Mouse (Mus musculus) heart, adult 2 months (tissue): ENCODE results near the gene Trp53bp2. TPM values are rescaled to one million over a fixed set of nuclear protein-coding genes. Genes with fewer than 3 reads are reported as not detected.

ENCODE experiments used
- DNase-seq, 2 experiments: peaks; one replicate each; pipeline ENCODE4 v3.0.0; 2021
- H3K27ac ChIP-seq: fragments of 200-600 bp; 2 replicates; pipeline ENCODE4 v1.8.1; 2022
- H3K27me3 ChIP-seq: fragments of 200-500 bp; 2 replicates; pipeline ENCODE4 v1.6.1; 2012; ENCODE audit warnings: mild to moderate bottlenecking, low read length, inconsistent platforms, mixed read lengths; ENCODE audit not compliant: control insufficient read depth, insufficient read depth
- H3K36me3 ChIP-seq: fragments of 200-500 bp; 2 replicates; pipeline ENCODE4 v1.6.1; 2012; ENCODE audit warnings: low read length, inconsistent platforms; ENCODE audit not compliant: control insufficient read depth, insufficient read depth
- H3K4me1 ChIP-seq: fragments of 200-500 bp; 2 replicates; pipeline ENCODE4 v1.6.1; 2011; ENCODE audit warnings: low read length; ENCODE audit not compliant: control insufficient read depth, insufficient read depth
- H3K4me3 ChIP-seq: fragments of 200-600 bp; 2 replicates; pipeline ENCODE4 v1.8.1; 2022
- H3K79me2 ChIP-seq: fragments of 200-500 bp; replicated peaks from 2 replicates; pipeline ENCODE4 v1.6.1; 2012; ENCODE audit warnings: mild to moderate bottlenecking, inconsistent platforms, low read length, moderate library complexity, mixed read lengths; ENCODE audit not compliant: control insufficient read depth, insufficient read depth
- H3K9ac ChIP-seq: fragments of 200-500 bp; 2 replicates; pipeline ENCODE4 v1.6.1; 2012; ENCODE audit warnings: low read depth, mild to moderate bottlenecking, control low read depth, inconsistent platforms, low read length, mixed read lengths
- CTCF ChIP-seq: fragments of 200-600 bp; IDR thresholded peaks from 2 replicates; pipeline ENCODE4 v1.8.1; 2022; ENCODE audit warnings: antibody characterized with exemption, mild to moderate bottlenecking, moderate library complexity
- EP300 ChIP-seq: fragments of 200-500 bp; IDR thresholded peaks from 2 replicates; pipeline ENCODE4 v1.6.1; 2011; ENCODE audit warnings: low read depth, low read length, control low read depth; ENCODE audit not compliant: insufficient read depth
- POLR2A ChIP-seq: fragments of 200-500 bp; IDR thresholded peaks from 2 replicates; pipeline ENCODE4 v1.6.1; 2011; ENCODE audit warnings: mild to moderate bottlenecking, low read depth, low read length, control low read depth; ENCODE audit not compliant: insufficient read depth
- WGBS: fragments of 180-500 bp; shearing (Covaris S2); methylation state at CpG from one replicate; pipeline ENCODE4 v1.1.7; 2018; 5-methylcytosine and 5-hydroxymethylcytosine counted together
- intact Hi-C: fragments of 180-260 bp; cut with DNase I; formaldehyde crosslinking; loops from one replicate; pipeline ENCODE4 v1.15.1; 2025
- polyA plus RNA-seq: library from polyadenylated mRNA; depleted of rRNA; stranded (reverse); fragments of >200 nt; gene quantifications from 2 replicates; pipeline ENCODE4 v1.2.3, GENCODE M21; 2012
- total RNA-seq, 2 experiments: library from RNA; stranded (reverse); gene quantifications; 2 replicates each; pipeline ENCODE4 v1.2.3; 2021

Gene Trp53bp2
- total and polyA plus RNA-seq, 3 experiments, result 8.4 to 11.4 (median 9.3) TPM

DNA sequence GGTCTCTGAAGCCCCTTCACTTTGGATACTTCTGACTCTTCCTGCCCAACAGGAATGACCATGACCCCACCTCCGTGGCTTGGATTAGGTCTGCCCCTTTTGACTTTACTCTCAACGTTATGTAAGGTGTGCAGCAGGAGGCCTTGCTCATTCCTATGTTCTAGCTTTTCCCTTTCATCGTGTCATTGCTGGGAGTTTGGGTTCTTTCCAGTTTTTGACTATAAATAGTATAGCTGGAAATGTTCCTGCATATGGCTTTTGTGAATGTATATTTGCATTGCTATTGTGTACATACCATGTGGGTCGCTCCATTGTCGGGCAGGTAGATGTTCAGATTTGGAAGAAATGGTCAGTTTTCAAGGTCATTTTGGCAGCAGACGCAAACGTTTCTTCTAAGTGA is 30.1 kb upstream of the Trp53bp2 start:
- DNase-seq, result no peak
- H3K36me3 ChIP-seq, result no peaks in the 10 kb centered on the region
- H3K27me3 ChIP-seq, result no peaks in the 10 kb centered on the region
- no peak for TF ChIP-seq POLR2A
- TF ChIP-seq CTCF, result no peak
- no peak for TF ChIP-seq EP300
- no peaks in the 10 kb centered on the region for H3K79me2 ChIP-seq
- intact Hi-C loops, result no loop called here
- H3K9ac ChIP-seq, result no peak overlapping the region
- WGBS, result 77% methylated on average over 7 of the region's 7 CpGs
- H3K4me1 ChIP-seq, result no peaks in the 10 kb centered on the region; the same call in 1 of the 2 replicates
- H3K4me3 ChIP-seq, result no peak overlapping the region
- H3K27ac ChIP-seq, result no peak overlapping the region

DNA sequence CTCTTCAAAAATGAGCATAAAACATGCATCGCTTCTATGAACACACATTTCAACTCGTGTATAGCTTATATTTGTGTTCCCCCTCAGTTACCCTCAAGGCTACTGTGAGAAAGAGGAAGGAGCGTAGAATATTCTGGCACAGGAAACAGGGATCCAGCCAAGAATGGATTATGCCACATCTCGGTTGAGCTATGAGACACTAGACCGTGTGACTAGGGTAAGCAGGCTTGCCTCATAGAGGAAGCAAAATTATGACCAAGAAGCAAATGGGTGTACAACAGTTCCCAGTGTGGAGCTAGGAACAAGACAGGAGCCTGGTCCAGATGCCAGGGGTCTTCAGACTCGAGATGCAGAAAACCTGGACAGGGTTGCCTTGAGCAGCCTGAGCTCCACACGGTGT is 28.3 kb upstream of the Trp53bp2 start:
- no peaks in the 10 kb centered on the region for H3K79me2 ChIP-seq
- H3K4me3 ChIP-seq, result no peak overlapping the region
- H3K27ac ChIP-seq, result no peak overlapping the region
- WGBS, result 65% methylated on average over 7 of the region's 7 CpGs
- H3K36me3 ChIP-seq, result no peaks in the 10 kb centered on the region
- no peak overlapping the region for H3K9ac ChIP-seq
- H3K4me1 ChIP-seq, result no peaks in the 10 kb centered on the region; the same call in 1 of the 2 replicates
- no peak for DNase-seq
- no peaks in the 10 kb centered on the region for H3K27me3 ChIP-seq
- TF ChIP-seq EP300, result no peak
- no peak for TF ChIP-seq POLR2A
- no peak for TF ChIP-seq CTCF
- intact Hi-C loops, result no loop called here

DNA sequence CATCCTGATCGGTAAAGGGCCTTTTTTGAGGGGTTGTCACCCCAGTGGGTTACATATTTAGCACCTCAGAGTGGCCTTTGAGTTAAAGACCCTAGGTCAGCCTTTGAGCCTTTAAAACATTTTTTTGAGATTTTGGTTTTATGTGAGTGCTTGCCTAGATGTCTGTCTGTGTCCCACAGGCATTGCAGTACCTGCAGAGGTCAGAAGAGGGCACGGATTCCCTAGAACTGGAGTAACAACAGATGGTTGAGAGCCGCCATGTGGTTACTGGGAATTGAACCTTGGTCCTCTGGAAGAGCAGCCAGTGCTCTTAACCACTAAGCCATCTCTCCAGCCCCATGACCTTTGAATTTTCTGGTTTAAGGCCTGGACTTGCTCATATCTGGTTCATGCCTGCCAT is 27.6 kb upstream of the Trp53bp2 start:
- WGBS, result 78% methylated on average over 3 of the region's 3 CpGs
- Histone ChIP-seq H3K36me3 (no peaks in the 10 kb centered on the region), H3K4me1 (no peaks in the 10 kb centered on the region; the same call in 1 of the 2 replicates), H3K27me3 (no peaks in the 10 kb centered on the region), H3K4me3 (no peak overlapping the region), H3K27ac (no peak overlapping the region), H3K9ac (no peak overlapping the region), H3K79me2 (no peaks in the 10 kb centered on the region)
- TF ChIP-seq CTCF (peak; percentile 29), POLR2A (no peak)
- intact Hi-C loops, result no loop called here
- DNase-seq, result no peak

GRCm38 (mm10) chr1:182383096-182383495 is 25.9 kb upstream of the Trp53bp2 start:
- intact Hi-C loops, result no loop called here
- H3K27me3 ChIP-seq, result no peaks in the 10 kb centered on the region
- H3K36me3 ChIP-seq, result no peaks in the 10 kb centered on the region
- 62% methylated on average over 9 of the region's 9 CpGs for WGBS
- H3K27ac ChIP-seq, result no peak overlapping the region
- TF ChIP-seq CTCF (no peak), POLR2A (no peak), EP300 (no peak)
- peak in 1 of 2 experiments; percentile 20 for DNase-seq
- H3K79me2 ChIP-seq, result no peaks in the 10 kb centered on the region
- H3K4me3 ChIP-seq, result no peak overlapping the region
- no peaks in the 10 kb centered on the region for H3K4me1 ChIP-seq
- no peak overlapping the region for H3K9ac ChIP-seq

DNA sequence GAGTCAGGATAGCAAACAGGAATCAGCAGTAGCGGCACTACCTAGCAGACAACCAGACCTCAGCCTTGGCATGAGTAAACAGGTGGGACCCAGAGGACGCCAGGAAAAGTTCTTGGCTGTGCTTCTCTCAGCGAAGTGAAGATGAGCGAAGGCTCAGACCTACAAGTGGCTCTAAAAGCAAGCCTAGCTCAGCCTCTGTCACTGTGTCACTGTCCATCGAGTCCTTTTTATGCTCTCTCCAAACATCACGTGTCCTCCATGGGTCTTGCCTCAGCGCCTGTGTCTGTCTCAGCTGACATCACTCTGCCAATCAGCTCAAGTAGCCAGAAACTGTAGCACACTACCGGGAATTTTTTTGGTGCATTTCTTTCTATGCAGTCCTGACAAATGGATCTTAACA is 22.5 kb upstream of the Trp53bp2 start:
- H3K9ac ChIP-seq, result no peak overlapping the region
- H3K4me1 ChIP-seq, result no peaks in the 10 kb centered on the region; the same call in 1 of the 2 replicates
- H3K79me2 ChIP-seq, result no peaks in the 10 kb centered on the region
- H3K4me3 ChIP-seq, result no peak overlapping the region
- H3K36me3 ChIP-seq, result no peaks in the 10 kb centered on the region
- DNase-seq, result no peak
- H3K27me3 ChIP-seq, result no peaks in the 10 kb centered on the region
- no peak overlapping the region for H3K27ac ChIP-seq
- intact Hi-C loops, result no loop called here
- no peak for TF ChIP-seq POLR2A
- no peak for TF ChIP-seq CTCF
- TF ChIP-seq EP300, result no peak
- 90% methylated on average over 8 of the region's 8 CpGs for WGBS

GRCm38 (mm10) chr1:182388729-182389128 is 20.2 kb upstream of the Trp53bp2 start:
- TF ChIP-seq POLR2A (no peak), EP300 (no peak), CTCF (no peak)
- H3K27ac ChIP-seq, result no peak overlapping the region
- no peak overlapping the region for H3K9ac ChIP-seq
- H3K4me3 ChIP-seq, result no peak overlapping the region
- 34% methylated on average over 4 of the region's 4 CpGs for WGBS
- DNase-seq, result peak in 1 of 2 experiments; percentile 22
- no peaks in the 10 kb centered on the region for H3K27me3 ChIP-seq
- no peaks in the 10 kb centered on the region; the same call in 1 of the 2 replicates for H3K4me1 ChIP-seq
- H3K79me2 ChIP-seq, result no peaks in the 10 kb centered on the region
- intact Hi-C loops, result no loop called here
- no peaks in the 10 kb centered on the region for H3K36me3 ChIP-seq

- intact Hi-C loops, result no loop called here
- H3K4me3 ChIP-seq, result no peak overlapping the region
- H3K4me1 ChIP-seq, result peaks cover 3% of the 10 kb centered on the region
- WGBS, result 51% methylated on average over 8 of the region's 8 CpGs
- H3K27ac ChIP-seq, result no peak overlapping the region
- TF ChIP-seq EP300 (no peak), CTCF (no peak), POLR2A (no peak)
- no peaks in the 10 kb centered on the region for H3K79me2 ChIP-seq
- no peaks in the 10 kb centered on the region for H3K27me3 ChIP-seq
- H3K36me3 ChIP-seq, result no peaks in the 10 kb centered on the region
- no peak for DNase-seq
- no peak overlapping the region for H3K9ac ChIP-seq
These were observed 10.8 kb upstream of the Trp53bp2 start for GRCm38 (mm10) chr1:182398171-182398570.
